Mouse (Mus musculus) thymus, adult 2 months (tissue): ENCODE results near the gene Mthfsd. TPM values are rescaled to one million over a fixed set of nuclear protein-coding genes. Genes with fewer than 3 reads are reported as not detected.

Experiments used
- DNase-seq: peaks from one replicate; pipeline ENCODE4 v3.0.0; 2021
- H3K27ac ChIP-seq: fragments of 200-500 bp; 2 replicates; pipeline ENCODE4 v1.5.1; 2012; ENCODE audit warnings: low read length, control low read depth; ENCODE audit not compliant: control insufficient read depth, insufficient read depth
- H3K27me3 ChIP-seq: fragments of 200-500 bp; 2 replicates; pipeline ENCODE4 v1.6.1; 2012; ENCODE audit warnings: mild to moderate bottlenecking, low read length, moderate library complexity, mixed read lengths; ENCODE audit not compliant: control insufficient read depth, insufficient read depth
- H3K36me3 ChIP-seq: fragments of 200-500 bp; 2 replicates; pipeline ENCODE4 v1.6.1; 2012; ENCODE audit warnings: mild to moderate bottlenecking, low read length, moderate library complexity; ENCODE audit not compliant: control insufficient read depth, insufficient read depth
- H3K4me1 ChIP-seq: fragments of 200-500 bp; replicated peaks from 2 replicates; pipeline ENCODE4 v1.6.1; 2012; ENCODE audit warnings: low read length; ENCODE audit not compliant: control insufficient read depth, insufficient read depth
- H3K4me3 ChIP-seq: fragments of 200-500 bp; 2 replicates; pipeline ENCODE4 v1.5.1; 2012; ENCODE audit warnings: mild to moderate bottlenecking, low read length, control low read depth, moderate library complexity; ENCODE audit not compliant: control insufficient read depth, insufficient read depth
- CTCF ChIP-seq: fragments of 200-500 bp; IDR thresholded peaks from 2 replicates; pipeline ENCODE4 v1.5.1; 2012; ENCODE audit warnings: mild to moderate bottlenecking, control low read depth, low read length, moderate library complexity, borderline replicate concordance; ENCODE audit not compliant: control insufficient read depth, poor library complexity, insufficient read depth; ENCODE audit errors: extremely low read depth
- POLR2A ChIP-seq: fragments of 200-500 bp; IDR thresholded peaks from 2 replicates; pipeline ENCODE4 v1.6.1; 2012; ENCODE audit warnings: mild to moderate bottlenecking, low read length, control low read depth, moderate library complexity; ENCODE audit not compliant: control insufficient read depth, poor library complexity, insufficient read depth; ENCODE audit errors: extremely low read depth
- WGBS: fragments of 180-500 bp; shearing (Covaris S2); methylation state at CpG from one replicate; pipeline ENCODE4 v1.1.7; 2018; 5-methylcytosine and 5-hydroxymethylcytosine counted together
- polyA plus RNA-seq: library from polyadenylated mRNA; depleted of rRNA; stranded (reverse); fragments of >200 nt; gene quantifications from 2 replicates; pipeline ENCODE4 v1.2.3, GENCODE M21; 2012; rRNA removed

The Mthfsd gene
- polyA plus RNA-seq, 1 experiment = 69.4 TPM

GRCm38 (mm10) chr8:121059098-121059497 is 49.1 kb downstream of the Mthfsd start:
- no peak overlapping the region for H3K27ac ChIP-seq
- H3K36me3 ChIP-seq = no peaks in the 10 kb centered on the region
- no peak overlapping the region for H3K4me3 ChIP-seq
- no peaks in the 10 kb centered on the region for H3K4me1 ChIP-seq
- no peak for TF ChIP-seq CTCF
- no peak for TF ChIP-seq POLR2A
- no peaks in the 10 kb centered on the region; the same call in 1 of the 2 replicates for H3K27me3 ChIP-seq
- 92% methylated on average over 7 of the region's 7 CpGs for WGBS
- DNase-seq = no peak

GRCm38 (mm10) chr8:121058081-121058480 is 50.1 kb downstream of the Mthfsd start:
- Histone ChIP-seq H3K27me3 (no peaks in the 10 kb centered on the region; the same call in 1 of the 2 replicates), H3K36me3 (no peaks in the 10 kb centered on the region), H3K27ac (no peak overlapping the region), H3K4me3 (no peak overlapping the region), H3K4me1 (no peaks in the 10 kb centered on the region)
- no peak for TF ChIP-seq CTCF
- no peak for TF ChIP-seq POLR2A
- DNase-seq = no peak
- WGBS = 83% methylated on average over 9 of the region's 9 CpGs

- whole genome bisulfite sequencing = 84% methylated on average over 9 of the region's 9 CpGs
- H3K27ac ChIP-seq = no peak overlapping the region
- TF ChIP-seq CTCF (peak; percentile 69; the same call in 1 of the 2 replicates), POLR2A (no peak)
- peaks cover 11% of the 10 kb centered on the region; the same call in 1 of the 2 replicates for H3K4me1 ChIP-seq
- no peak overlapping the region for H3K4me3 ChIP-seq
- H3K27me3 ChIP-seq = no peaks in the 10 kb centered on the region
- H3K36me3 ChIP-seq = no peaks in the 10 kb centered on the region
- peak; percentile 50 for DNase-seq
Measured at GRCm38 (mm10) chr8:121047441-121047840, 60.8 kb downstream of the Mthfsd start.

DNA sequence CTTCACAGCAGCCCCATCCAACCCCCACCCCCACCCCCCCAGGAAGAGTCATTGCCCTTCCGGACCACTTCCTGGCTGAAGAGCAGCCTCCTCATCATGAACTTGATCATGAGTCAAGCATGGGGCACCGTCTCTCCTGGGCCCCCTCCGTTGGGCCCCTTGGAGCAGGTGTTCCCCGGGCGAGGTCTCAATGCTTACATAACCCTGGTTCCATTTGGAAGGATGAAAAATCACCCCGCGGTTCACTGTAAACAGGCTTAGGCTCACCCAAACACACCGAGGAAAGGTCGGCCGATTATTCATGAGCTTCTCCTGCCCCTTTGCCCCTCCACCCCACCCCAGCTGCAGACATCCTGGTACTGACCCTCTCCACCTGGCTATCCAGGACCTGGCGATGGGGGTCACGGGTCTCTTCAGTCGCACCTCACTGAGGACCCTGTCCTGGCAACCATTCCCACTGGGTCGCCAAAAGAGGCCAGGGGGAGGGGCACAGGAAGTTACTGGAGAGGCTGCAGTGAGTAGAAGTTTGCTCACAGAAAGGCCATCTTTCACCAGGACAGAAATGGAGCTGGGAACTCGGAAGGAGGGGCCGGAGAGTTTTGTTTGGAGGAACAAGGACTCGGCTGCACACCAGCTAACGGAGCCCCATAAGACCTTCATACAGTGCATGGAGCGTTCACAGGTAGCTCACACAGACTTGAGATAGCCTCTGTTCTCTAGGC is 64.3 kb downstream of the Mthfsd start:
- peaks cover 11% of the 10 kb centered on the region; the same call in 1 of the 2 replicates for H3K4me1 ChIP-seq
- no peaks in the 10 kb centered on the region for H3K27me3 ChIP-seq
- no peak overlapping the region for H3K4me3 ChIP-seq
- DNase-seq = no peak
- TF ChIP-seq CTCF = no peak
- TF ChIP-seq POLR2A = no peak
- no peaks in the 10 kb centered on the region for H3K36me3 ChIP-seq
- WGBS = 70% methylated on average over 19 of the region's 19 CpGs
- H3K27ac ChIP-seq = no peak overlapping the region

Other genes with a start within 250 kb of the Mthfsd start
- 0.94 and 1.3 TPM in 2 replicates for gene Foxf1, start 24.0 kb downstream of the Mthfsd start, polyA plus RNA-seq
- gene Foxc2, start 7.8 kb upstream of the Mthfsd start, polyA plus RNA-seq = 0.80 and 0.85 TPM in 2 replicates
- 0.11 and 0.14 TPM in 2 replicates for gene Foxl1, start 19.5 kb upstream of the Mthfsd start, polyA plus RNA-seq